9 mouse cellular contexts compared by ENCODE assay signal in the genomic region with DNA sequence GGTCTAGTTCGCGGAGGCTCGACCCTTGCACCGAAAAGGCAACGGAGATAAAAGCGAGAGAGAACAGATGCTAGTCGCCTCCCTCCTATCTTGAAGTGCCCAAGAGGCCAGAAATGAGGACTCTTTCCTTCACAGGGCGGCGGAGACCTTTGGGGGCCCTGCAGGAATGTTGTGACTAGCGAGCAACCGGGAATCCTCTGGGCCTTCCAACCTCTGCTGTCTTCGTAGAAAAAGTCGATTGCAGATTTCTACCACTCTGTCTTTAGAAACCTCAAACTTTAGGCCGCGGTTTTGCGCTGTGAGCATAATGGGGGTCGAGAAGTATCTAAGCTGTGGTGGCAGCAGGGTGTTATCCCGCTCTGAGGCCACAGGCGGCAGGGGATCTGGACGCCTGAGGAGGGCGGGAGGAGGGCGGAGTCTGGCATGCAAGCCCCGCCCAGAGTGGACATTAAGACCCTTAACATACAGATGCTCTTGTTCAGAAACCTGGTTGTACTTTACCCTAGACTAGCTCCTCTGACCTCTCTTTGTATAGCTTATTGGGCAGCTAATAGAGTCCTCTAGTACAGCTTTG. TPM values are rescaled to one million over a fixed set of nuclear protein-coding genes. Genes with fewer than 3 reads are reported as not detected.
A peak's percentile ranks its signal among the peaks of the same experiment; 100 is the strongest.
DNase-seq lines count a peak whose midpoint lies in the region; ATAC-seq and TF ChIP-seq lines count a peak whose summit lies in the region.
"Had no signal": no experiment of that assay in that cellular context is flagged by ENCODE, and none has a peak within 500 bp of the region (broad histone marks: within the 10 kb centered on the region; RNA-seq: fewer than 3 reads in every experiment).

No protein-coding gene starts in this region.

- H3K36me3 ChIP-seq in kidney, embryonic 14.5 days (ENCODE audit: control insufficient read depth, insufficient read depth, low read length): no peaks in the 10 kb centered on the region
- no peaks in the 10 kb centered on the region for H3K36me3 ChIP-seq in heart, postnatal 0 days (replicated peaks; ENCODE audit: control insufficient read depth, insufficient read depth, low read length)
- H3K36me3 ChIP-seq in liver, embryonic 14.5 days (replicated peaks; ENCODE audit: control insufficient read depth, insufficient read depth, low read depth): no peaks in the 10 kb centered on the region
- H3K36me3 ChIP-seq in small intestine, adult 2 months (ENCODE audit: control insufficient read depth, insufficient read depth, low read length): no peaks in the 10 kb centered on the region

- H3K4me3 ChIP-seq in kidney, embryonic 14.5 days (ENCODE audit: low read length): peak overlapping the region; percentile 68
- peak overlapping the region; percentile 65 for H3K4me3 ChIP-seq in heart, postnatal 0 days (ENCODE audit: low read depth, low read length)
- peak overlapping the region; percentile 40 to 45; a peak in 3 of 4 replicates for H3K4me3 ChIP-seq in liver, embryonic 14.5 days (ENCODE audit: insufficient read depth in 1 of 2, low read depth in 2 of 2, low read length in 2 of 2)
- peak overlapping the region; percentile 66 for H3K4me3 ChIP-seq in small intestine, adult 2 months (ENCODE audit: low read depth, low read length)

- peak; percentile 83 for ATAC-seq in kidney, embryonic 14.5 days (ENCODE audit: low FRiP score, low TSS enrichment)
- ATAC-seq in heart, postnatal 0 days (ENCODE audit: insufficient read depth, low read depth): peak; percentile 79
- ATAC-seq in liver, embryonic 14.5 days (ENCODE audit: insufficient read depth): 0 out of 2 replicates have a peak, but pooled peaks have one; percentile 45

- H3K27ac ChIP-seq in kidney, embryonic 14.5 days (ENCODE audit: low read depth, low read length): no peak overlapping the region
- H3K27ac ChIP-seq in heart, postnatal 0 days (ENCODE audit: low read depth): no peak overlapping the region
- H3K27ac ChIP-seq in liver, embryonic 14.5 days: no peak overlapping the region
- H3K27ac ChIP-seq in small intestine, adult 2 months (ENCODE audit: insufficient read depth, low read depth, low read length): no peak overlapping the region

- TF ChIP-seq POLR2A in brain, embryonic 14.5 days (IDR thresholded peaks at IDR 0.05; ENCODE audit: borderline replicate concordance, extremely low read depth, insufficient read depth, insufficient read length, poor library complexity, severe bottlenecking): no peak
- no peak for TF ChIP-seq POLR2A in small intestine, adult 2 months (IDR thresholded peaks at IDR 0.05; ENCODE audit: low read depth, low read length)

- TF ChIP-seq EP300 in heart, postnatal 0 days (IDR thresholded peaks at IDR 0.05; ENCODE audit: low read depth): no peak
- TF ChIP-seq EP300 in liver, embryonic 14.5 days (IDR thresholded peaks at IDR 0.05; ENCODE audit: low read depth): no peak

- peak; percentile 31; the same call in 1 of the 2 replicates for TF ChIP-seq CTCF in brain, embryonic 14.5 days (IDR thresholded peaks at IDR 0.05; ENCODE audit: borderline replicate concordance, extremely low read depth, insufficient read depth, insufficient read length)
- no peak for TF ChIP-seq CTCF in heart, postnatal 0 days (IDR thresholded peaks at IDR 0.05; ENCODE audit: low read depth)
- TF ChIP-seq CTCF in liver, embryonic 14.5 days (IDR thresholded peaks at IDR 0.05; ENCODE audit: low read depth): peak; percentile 13; the same call in 1 of the 2 replicates
- no peak for TF ChIP-seq CTCF in small intestine, adult 2 months (IDR thresholded peaks at IDR 0.05; ENCODE audit: extremely low read depth, insufficient read length, insufficient replicate concordance, low read depth, low read length)

- H3K4me1 ChIP-seq in kidney, embryonic 14.5 days (ENCODE audit: control insufficient read depth, insufficient read depth, low read length): 0 out of 2 replicates have a peak, but pooled peaks cover 3% of the 10 kb centered on the region
- H3K4me1 ChIP-seq in heart, postnatal 0 days (ENCODE audit: control insufficient read depth, insufficient read depth): no peaks in the 10 kb centered on the region
- H3K4me1 ChIP-seq in liver, embryonic 14.5 days (replicated peaks; ENCODE audit: control insufficient read depth in 2 of 2, insufficient read depth in 2 of 2, low read length in 1 of 2): no peaks in the 10 kb centered on the region
- H3K4me1 ChIP-seq in small intestine, adult 2 months (ENCODE audit: control insufficient read depth, insufficient read depth, insufficient read length, low read length): peaks cover 6% of the 10 kb centered on the region; the same call in 1 of the 2 replicates

- H3K9ac ChIP-seq in kidney, embryonic 14.5 days (ENCODE audit: low read depth, low read length): peak overlapping the region; percentile 29
- H3K9ac ChIP-seq in heart, postnatal 0 days (replicated peaks; ENCODE audit: low read depth, low read length): no peak overlapping the region
- H3K9ac ChIP-seq in liver, embryonic 14.5 days (replicated peaks): no peak overlapping the region

- H3K9me3 ChIP-seq in kidney, embryonic 14.5 days (ENCODE audit: control insufficient read depth, low read length): no peaks in the 10 kb centered on the region
- H3K9me3 ChIP-seq in heart, postnatal 0 days (replicated peaks; ENCODE audit: control insufficient read depth, low read length): no peaks in the 10 kb centered on the region
- no peaks in the 10 kb centered on the region for H3K9me3 ChIP-seq in liver, embryonic 14.5 days (ENCODE audit: control insufficient read depth, low read length)

- H3K4me2 ChIP-seq in kidney, embryonic 14.5 days (replicated peaks; ENCODE audit: low read depth, low read length): peak overlapping the region; percentile 100
- H3K4me2 ChIP-seq in heart, postnatal 0 days (ENCODE audit: low read depth, low read length): peak overlapping the region; percentile 91
- peak overlapping the region; percentile 52 for H3K4me2 ChIP-seq in liver, embryonic 14.5 days (ENCODE audit: low read depth)

- 1% methylated on average over 23 of the region's 23 CpGs for WGBS in kidney, embryonic 14.5 days
- 1% methylated on average over 23 of the region's 23 CpGs for WGBS in heart, postnatal 0 days
- WGBS in liver, embryonic 14.5 days (ENCODE audit: insufficient replicate concordance): 2% methylated on average over 23 of the region's 23 CpGs
- 6% methylated on average over 23 of the region's 23 CpGs for WGBS in small intestine, adult 2 months

- peaks cover 21% of the 10 kb centered on the region for H3K27me3 ChIP-seq in kidney, embryonic 14.5 days (ENCODE audit: control insufficient read depth, insufficient read depth, low read length)
- H3K27me3 ChIP-seq in heart, postnatal 0 days (ENCODE audit: control insufficient read depth, insufficient read depth, low read length): peaks cover 43% of the 10 kb centered on the region
- peaks cover 31% of the 10 kb centered on the region for H3K27me3 ChIP-seq in liver, embryonic 14.5 days (ENCODE audit: control insufficient read depth, insufficient read depth, low read length)
- peaks cover 32% of the 10 kb centered on the region for H3K27me3 ChIP-seq in small intestine, adult 2 months (ENCODE audit: control insufficient read depth, insufficient read depth, low read length)

- DNase-seq in kidney, postnatal 25 days: no peak
- DNase-seq in brain, embryonic 14.5 days (ENCODE audit: low read depth): peak; percentile 57
- DNase-seq in heart, postnatal 0 days (ENCODE audit: low spot score): no peak
- no peak for DNase-seq in liver, embryonic 14.5 days (ENCODE audit: low read depth in 3 of 3, low spot score in 3 of 3)
- DNase-seq in right cerebral cortex, adult 18-20 months: no peak
- DNase-seq in urinary bladder, postnatal 10 days (ENCODE audit: low spot score): no peak

RNA-seq across cellular contexts. Expression of gene Lrrc27, which starts 24.1 kb away (rescaled TPM):
- polyA plus RNA-seq in kidney, embryonic 14.5 days (2014; fragmentation: Nextera tagmentation; extraction: Ambion mirVana): 5.7 and 6.6 TPM in 2 replicates
- 3.8 and 8.3 TPM in 2 replicates for polyA plus RNA-seq in brain, embryonic 14.5 days (2012; rRNA removed)
- total RNA-seq in heart, postnatal 0 days (2014; rRNA removed; ENCODE audit: low replicate concordance): 1.9 and 2.9 TPM in 2 replicates
- polyA plus RNA-seq in heart, postnatal 0 days (2015; fragmentation: Nextera tagmentation; extraction: Ambion mirVana): 3.9 and 5.0 TPM in 2 replicates
- 0.17 and 0.27 TPM in 2 replicates for polyA plus RNA-seq in liver, embryonic 14.5 days (2012; rRNA removed)
- polyA plus RNA-seq in liver, embryonic 14.5 days (2014; fragmentation: Nextera tagmentation; extraction: Ambion mirVana): 0.49 and 0.52 TPM in 2 replicates
- 0.15 and 1.3 TPM in 2 replicates for polyA plus RNA-seq in small intestine, adult 2 months (2012; rRNA removed)

RNA-seq across cellular contexts. Expression of gene Stk32c, which starts 24.4 kb away (rescaled TPM):
- polyA plus RNA-seq in kidney, embryonic 14.5 days (2014; fragmentation: Nextera tagmentation; extraction: Ambion mirVana): 0.29 TPM in 1 of 2 replicates, not detected in the other
- 22.1 and 27.9 TPM in 2 replicates for polyA plus RNA-seq in brain, embryonic 14.5 days (2012; rRNA removed)
- 0.31 and 0.42 TPM in 2 replicates for total RNA-seq in heart, postnatal 0 days (2014; rRNA removed; ENCODE audit: low replicate concordance)
- polyA plus RNA-seq in heart, postnatal 0 days (2015; fragmentation: Nextera tagmentation; extraction: Ambion mirVana): 0.08 TPM in 1 of 2 replicates, not detected in the other
- polyA plus RNA-seq in liver, embryonic 14.5 days (2012; rRNA removed): 0.05 and 0.12 TPM in 2 replicates
- not detected in 2 replicates for polyA plus RNA-seq in liver, embryonic 14.5 days (2014; fragmentation: Nextera tagmentation; extraction: Ambion mirVana)
- 2.5 and 7.7 TPM in 2 replicates for polyA plus RNA-seq in small intestine, adult 2 months (2012; rRNA removed)
- total RNA-seq: neutrophil, adult 5-6 weeks had no signal

RNA-seq across cellular contexts. Expression of gene Pwwp2b, which starts 59.6 kb away (rescaled TPM):
- polyA plus RNA-seq in kidney, embryonic 14.5 days (2014; fragmentation: Nextera tagmentation; extraction: Ambion mirVana): 5.3 and 7.3 TPM in 2 replicates
- 4.3 and 4.5 TPM in 2 replicates for polyA plus RNA-seq in brain, embryonic 14.5 days (2012; rRNA removed)
- 9.0 and 9.4 TPM in 2 replicates for total RNA-seq in heart, postnatal 0 days (2014; rRNA removed; ENCODE audit: low replicate concordance)
- 6.0 and 7.4 TPM in 2 replicates for polyA plus RNA-seq in heart, postnatal 0 days (2015; fragmentation: Nextera tagmentation; extraction: Ambion mirVana)
- polyA plus RNA-seq in liver, embryonic 14.5 days (2012; rRNA removed): 1.00 and 1.0 TPM in 2 replicates
- 1.3 and 1.4 TPM in 2 replicates for polyA plus RNA-seq in liver, embryonic 14.5 days (2014; fragmentation: Nextera tagmentation; extraction: Ambion mirVana)
- 5.8 and 19.4 TPM in 2 replicates for polyA plus RNA-seq in small intestine, adult 2 months (2012; rRNA removed)

Comparison
In these comparisons a context has a peak if more than half of its experiments do, and no peak if none do; other contexts are left out.
1. CTCF ChIP-seq: peak in brain, embryonic 14.5 days (single experiment) and liver, embryonic 14.5 days (single experiment); none in heart, postnatal 0 days (single experiment) and small intestine, adult 2 months (single experiment).
2. Peak in every context shown above with its lines, with median percentiles within 50 percentile points of each other: ATAC-seq, H3K4me2 ChIP-seq and H3K4me3 ChIP-seq.